Mouse (Mus musculus) adrenal gland, adult 2 months (tissue): ENCODE results near the gene Epsti1. TPM values are rescaled to one million over a fixed set of nuclear protein-coding genes. Genes with fewer than 3 reads are reported as not detected.
"Not testable (repeated sequence)": the region's sequence is repeated elsewhere in the genome, so short reads cannot be mapped to it uniquely, and the experiment has no call there.

Experiments
- DNase-seq: peaks from one replicate; pipeline ENCODE4 v3.0.0; 2021
- long read RNA-seq: library from polyadenylated mRNA; stranded (forward); transcript quantifications from one replicate; pipeline ENCODE4 v2.0.0, GENCODE M21; 2021
- polyA plus RNA-seq: library from polyadenylated mRNA; depleted of rRNA; stranded (reverse); fragments of >200 nt; gene quantifications from 2 replicates; pipeline ENCODE4 v1.2.3, GENCODE M21; 2012; rRNA removed
- total RNA-seq, 2 experiments: library from RNA; stranded (reverse); gene quantifications; 2 replicates each; pipeline ENCODE4 v1.2.3; 2021

Gene Epsti1
- 1 to 10 TPM in 1 of 2 experiments, under 1 TPM in 1; 0.92 to 1.8 TPM for total RNA-seq
- polyA plus RNA-seq = 1.2 and 1.4 TPM in 2 replicates
- long read RNA-seq = 0 reads

- peak; percentile 8 for DNase-seq
Measured at GRCm38 (mm10) chr14:77904171-77904762, at the start of gene Epsti1. Epsti1 (plus strand) TSS chr14:77904239.

- no peak for DNase-seq
Measured at GRCm38 (mm10) chr14:77859894-77860293, 44.1 kb upstream of the Epsti1 start.

- DNase-seq = no peak
Measured at GRCm38 (mm10) chr14:77860841-77861560, 43.0 kb upstream of the Epsti1 start.

GRCm38 (mm10) chr14:77864051-77864450 is 40.0 kb upstream of the Epsti1 start:
- peak; percentile 33 for DNase-seq

- DNase-seq = no peak
Measured at GRCm38 (mm10) chr14:77864510-77864909, 39.5 kb upstream of the Epsti1 start.

- peak; percentile 42 for DNase-seq
Measured at GRCm38 (mm10) chr14:77867601-77868000, 36.4 kb upstream of the Epsti1 start.

- DNase-seq = no peak
Measured at GRCm38 (mm10) chr14:77870926-77871325, 33.1 kb upstream of the Epsti1 start.

GRCm38 (mm10) chr14:77871380-77871975 is 32.6 kb upstream of the Epsti1 start:
- peak; percentile 47 for DNase-seq

GRCm38 (mm10) chr14:77874304-77875241 is 29.5 kb upstream of the Epsti1 start, which contains the start of gene Dnajc15:
Dnajc15 (minus strand) TSS chr14:77875125.
- DNase-seq = peak; percentile 93

- DNase-seq = no peak
Measured at GRCm38 (mm10) chr14:77876199-77876598, 27.8 kb upstream of the Epsti1 start.

- DNase-seq = not testable (repeated sequence)
Measured at GRCm38 (mm10) chr14:77877876-77878275, 26.2 kb upstream of the Epsti1 start.

GRCm38 (mm10) chr14:77881998-77882397 is 22.0 kb upstream of the Epsti1 start:
- DNase-seq = no peak

- DNase-seq = no peak
Measured at GRCm38 (mm10) chr14:77882669-77883068, 21.4 kb upstream of the Epsti1 start.

GRCm38 (mm10) chr14:77886376-77886775 is 17.7 kb upstream of the Epsti1 start:
- DNase-seq = no peak

- DNase-seq = no peak
Measured at GRCm38 (mm10) chr14:77886941-77887340, 17.1 kb upstream of the Epsti1 start.

GRCm38 (mm10) chr14:77889911-77890310 is 14.1 kb upstream of the Epsti1 start:
- DNase-seq = no peak

- no peak for DNase-seq
Measured at GRCm38 (mm10) chr14:77895951-77896350, 8.1 kb upstream of the Epsti1 start.

GRCm38 (mm10) chr14:77902541-77902940 is 1.5 kb upstream of the Epsti1 start:
- no peak for DNase-seq

- DNase-seq = no peak
Measured at GRCm38 (mm10) chr14:77905466-77905865, 1.4 kb downstream of the Epsti1 start.

- DNase-seq = no peak
Measured at GRCm38 (mm10) chr14:77906586-77906985, 2.5 kb downstream of the Epsti1 start.

- no peak for DNase-seq
Measured at GRCm38 (mm10) chr14:77915776-77916175, 11.7 kb downstream of the Epsti1 start.

GRCm38 (mm10) chr14:77921641-77922040 is 17.6 kb downstream of the Epsti1 start:
- no peak for DNase-seq
